Mouse (Mus musculus) B cell, adult (primary cell): ENCODE data around the gene Mmp3. TPM values are rescaled to one million over a fixed set of nuclear protein-coding genes. Genes with fewer than 3 reads are reported as not detected.

Source experiments
- total RNA-seq: library from RNA; stranded (reverse); gene quantifications from 4 replicates; pipeline ENCODE4 v1.2.4, GENCODE M21; 2023; ENCODE audit not compliant: inconsistent age

The Mmp3 gene
- total RNA-seq: not detected in 4 replicates

GRCm38 (mm10) chr9:7445522-7445921 is at the start of gene Mmp3:
Mmp3 (plus strand) TSS chr9:7445822.

DNA sequence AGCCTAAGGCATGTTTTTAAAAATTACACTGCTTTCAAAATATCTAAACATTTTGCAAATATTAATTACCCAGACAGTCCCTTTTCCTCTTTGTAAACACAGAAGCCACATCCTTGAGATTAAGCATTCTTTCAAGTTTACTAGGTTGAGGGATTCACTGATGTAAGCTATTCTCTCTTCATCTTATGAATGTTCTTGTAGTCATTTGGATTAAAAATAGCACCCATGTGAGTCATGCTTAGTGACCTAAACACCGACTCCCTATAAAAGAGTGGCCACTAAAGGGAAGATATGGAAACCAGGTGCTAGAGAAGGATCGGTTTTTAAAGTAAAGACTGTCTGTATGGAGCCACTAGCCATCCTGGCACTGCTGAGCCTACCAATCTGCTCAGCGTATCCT is 56.4 kb downstream of the Mmp3 start, which contains the start of gene Mmp10:
Mmp10 (plus strand) TSS at position 302 of the 400 bp plus-strand sequence.

Other genes starting within 250 kb of the Mmp3 start
- gene Mmp13, start 173.3 kb upstream of the Mmp3 start, total RNA-seq: not detected in 4 replicates
- 1.4 TPM in 1 of 4 replicates, not detected in the others for gene Mmp12, start 101.4 kb upstream of the Mmp3 start, total RNA-seq
- not detected in 4 replicates for gene Mmp1b, start 57.8 kb upstream of the Mmp3 start, total RNA-seq
- not detected in 4 replicates for gene Mmp10, start 56.5 kb downstream of the Mmp3 start, total RNA-seq
- 0.19 to 0.35 TPM (median 0.21 TPM) in 3 of 4 replicates, not detected in the other for gene Mmp8, start 112.6 kb downstream of the Mmp3 start, total RNA-seq
- gene Mmp27, start 125.6 kb downstream of the Mmp3 start, total RNA-seq: not detected in 4 replicates
- gene Mmp20, start 182.4 kb downstream of the Mmp3 start, total RNA-seq: not detected in 4 replicates
- not detected in 4 replicates for gene Mmp7, start 246.3 kb downstream of the Mmp3 start, total RNA-seq